Mouse (Mus musculus): ENCODE results near the gene Rab3c.

Gene Rab3c

DNA sequence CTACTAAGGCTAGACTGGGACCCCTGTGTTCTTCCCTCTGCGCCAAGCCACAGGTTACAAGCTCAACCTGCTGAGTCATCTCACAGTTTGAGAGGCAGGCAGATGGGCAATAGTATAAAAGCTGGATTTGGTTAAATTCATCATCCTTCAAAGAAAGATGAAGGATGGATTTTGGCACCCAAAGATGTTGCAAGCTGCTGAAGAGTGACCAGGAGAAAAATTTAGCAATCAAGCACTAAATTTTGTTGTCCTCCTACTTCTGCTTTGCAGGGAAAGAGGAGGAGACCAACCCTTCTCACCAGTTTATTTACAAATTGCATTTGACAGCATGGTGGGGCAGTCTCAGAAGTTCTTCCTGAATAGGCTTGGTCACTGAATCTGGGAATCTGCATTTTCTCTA lies 90.8 kb downstream of the Rab3c start:
- no peak for DNase-seq (ENCODE audit: low spot score in 2 of 2)

GRCm38 (mm10) chr13:110184963-110185685 lies 95.7 kb downstream of the Rab3c start:
- no peak for DNase-seq (ENCODE audit: low spot score in 2 of 2)

DNA sequence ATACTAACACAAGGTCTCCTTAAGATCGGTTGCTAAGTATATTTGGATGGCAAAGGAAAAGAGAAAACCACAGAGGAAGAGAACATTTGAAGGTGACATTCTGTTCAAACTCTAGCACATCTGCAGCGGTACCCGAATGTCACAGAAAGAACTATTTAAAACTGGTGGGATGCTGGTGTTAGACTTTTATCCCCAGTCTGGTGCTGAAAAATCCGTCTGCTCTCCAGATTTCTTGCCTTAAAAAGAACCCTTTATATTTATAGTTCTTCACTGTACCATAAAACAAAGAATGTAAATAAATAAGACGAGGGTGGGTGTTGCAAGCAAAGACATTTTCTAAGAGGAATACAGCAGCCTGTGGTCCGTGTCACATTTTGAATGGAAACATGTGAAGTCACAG lies 105.1 kb downstream of the Rab3c start:
- DNase-seq (ENCODE audit: low spot score in 2 of 2): no peak

DNA sequence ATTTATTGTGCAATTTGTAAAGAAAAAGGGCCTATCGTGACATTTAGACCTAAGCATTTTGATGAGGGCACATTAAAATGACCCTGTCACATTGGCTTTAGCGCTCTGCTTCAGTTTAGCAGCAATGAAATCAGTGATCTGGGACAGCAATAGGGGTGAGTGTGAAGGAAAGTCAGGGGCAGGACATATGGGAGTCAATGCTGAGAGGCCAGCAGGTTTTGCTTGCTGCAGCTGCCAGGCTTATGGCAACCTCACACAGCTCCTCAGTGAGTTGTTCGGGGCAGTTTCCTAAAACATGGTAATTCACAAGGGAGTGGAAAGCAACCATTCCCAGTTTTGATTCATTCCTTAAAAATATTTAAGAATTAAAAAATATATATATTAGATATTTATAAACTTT lies 111.1 kb downstream of the Rab3c start:
- no peak for DNase-seq (ENCODE audit: low spot score in 2 of 2)

DNA sequence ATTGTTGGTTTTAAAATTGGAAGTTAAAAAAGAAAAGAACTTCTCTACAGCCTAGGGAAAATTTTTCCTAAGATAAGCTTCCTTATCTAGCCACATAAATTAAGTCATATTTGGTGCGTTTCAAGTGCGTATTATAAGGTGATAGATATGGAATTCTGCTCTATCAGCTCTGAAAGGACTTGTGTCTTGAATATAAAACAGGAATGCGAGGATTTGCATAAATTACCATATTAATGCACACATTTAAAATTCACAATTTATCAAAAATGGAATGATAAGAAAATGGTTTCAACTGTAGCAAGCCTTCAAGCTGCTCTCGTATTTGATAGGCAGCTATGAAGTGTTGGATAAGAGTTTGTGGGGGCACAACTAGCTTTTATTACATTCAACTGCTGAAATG lies 111.6 kb downstream of the Rab3c start:
- DNase-seq (ENCODE audit: low spot score in 2 of 2): no peak

DNA sequence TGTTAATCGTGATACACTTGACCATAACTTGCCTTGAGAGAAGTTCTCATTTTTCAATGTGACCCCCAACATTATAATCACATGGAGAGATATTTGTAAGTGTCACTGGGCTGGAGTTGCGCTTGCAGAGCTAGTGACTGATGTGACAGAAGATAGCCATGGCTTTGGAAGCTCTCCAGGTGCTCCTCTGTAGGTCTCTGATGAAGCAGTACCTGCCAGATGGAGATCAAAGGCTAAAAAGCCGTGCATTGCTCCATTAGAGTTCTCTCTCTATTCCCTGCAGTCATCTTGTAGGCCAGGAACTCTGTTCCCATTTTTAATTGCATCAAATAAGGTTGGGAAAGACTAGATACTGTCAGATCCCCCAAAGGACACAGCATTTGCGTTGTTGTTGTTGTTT lies 112.2 kb downstream of the Rab3c start:
- no peak for DNase-seq (ENCODE audit: low spot score in 2 of 2)

GRCm38 (mm10) chr13:110166622-110167330 lies 114.0 kb downstream of the Rab3c start:
- DNase-seq (ENCODE audit: low spot score in 2 of 2): no peak

DNA sequence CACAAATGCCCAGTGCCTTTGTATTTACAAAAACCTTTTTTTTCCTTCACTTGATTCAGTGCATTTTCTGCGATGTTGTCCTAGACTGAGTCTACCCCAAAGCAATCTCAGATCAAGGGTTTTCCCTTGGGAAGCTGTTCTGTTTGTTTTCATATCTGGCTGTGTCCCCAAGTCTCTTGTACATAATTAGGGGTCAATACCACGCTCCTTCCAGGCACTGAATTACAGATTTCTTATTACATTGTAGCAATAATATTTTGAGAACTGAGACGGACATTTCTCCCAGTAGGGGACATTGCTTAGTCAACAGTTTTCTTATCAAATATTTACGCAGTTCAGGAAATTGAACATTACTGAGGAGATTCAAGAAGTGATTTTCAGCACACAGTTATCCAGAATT lies 120.8 kb downstream of the Rab3c start:
- no peak for DNase-seq (ENCODE audit: low spot score in 2 of 2)

DNA sequence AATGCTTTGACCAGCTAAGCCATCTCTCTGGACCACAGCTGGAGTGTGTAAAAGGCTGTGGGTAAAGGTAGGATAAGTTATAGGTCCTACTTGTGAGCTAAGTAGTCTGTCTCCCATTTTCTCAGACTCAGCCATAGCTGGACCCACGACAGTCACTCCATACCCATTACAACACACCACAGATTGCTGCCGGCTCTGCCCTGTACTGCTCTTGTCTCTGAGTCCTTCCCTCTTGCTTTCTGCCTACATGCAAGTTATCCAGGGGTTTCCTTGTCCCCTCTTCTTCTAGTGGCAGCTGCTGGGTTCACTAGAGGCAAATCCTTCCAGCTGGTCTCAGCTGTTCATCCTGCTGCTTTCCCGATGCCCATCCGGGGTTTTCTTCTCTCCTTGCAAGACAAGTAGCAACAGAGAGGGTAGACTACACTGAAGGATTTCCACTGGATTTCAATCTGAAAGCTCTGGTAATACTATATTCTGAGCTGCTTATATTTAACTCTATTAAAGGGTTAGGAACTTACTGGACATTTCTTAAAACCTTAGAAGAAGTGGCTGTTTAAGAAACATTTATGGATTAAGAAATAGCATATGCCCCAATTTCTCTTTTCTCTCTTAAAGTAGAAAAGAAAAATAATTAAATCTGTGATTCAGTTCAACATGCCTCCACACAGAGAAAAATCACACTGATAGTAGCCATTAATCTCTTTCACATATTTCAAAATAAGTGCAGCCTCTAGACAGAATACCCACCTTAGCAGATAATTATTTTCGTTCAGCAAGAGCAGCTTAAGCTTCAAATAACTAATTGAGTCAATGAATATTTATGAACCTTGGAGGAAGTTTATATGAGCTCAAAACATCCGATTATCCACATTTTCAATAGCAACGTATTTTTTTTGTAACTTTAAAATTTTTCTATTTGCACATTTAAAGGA lies 121.9 kb downstream of the Rab3c start:
- no peak for DNase-seq (ENCODE audit: low spot score in 2 of 2)

DNA sequence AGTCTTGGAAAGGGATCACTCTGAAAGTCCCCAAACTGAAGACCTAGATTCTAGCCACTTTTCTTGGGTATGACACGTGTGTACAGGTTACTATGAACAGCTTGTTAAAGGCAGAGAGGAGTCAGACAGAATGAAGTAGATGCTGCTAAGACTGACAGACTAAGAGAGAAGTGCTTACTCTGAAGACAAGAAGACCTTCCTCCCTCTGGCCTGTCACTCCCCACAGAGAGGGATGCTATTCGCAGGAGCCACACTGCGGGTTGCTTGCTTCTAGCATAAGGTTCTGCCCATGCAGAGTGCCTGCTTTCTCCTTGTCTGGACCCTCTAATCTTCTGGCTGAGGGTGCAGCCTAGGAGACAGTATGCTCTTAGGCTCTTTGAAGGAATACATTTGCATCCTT lies 135.3 kb downstream of the Rab3c start:
- no peak for DNase-seq (ENCODE audit: low spot score in 2 of 2)

- no peak for DNase-seq (ENCODE audit: low spot score in 2 of 2)
Measured at GRCm38 (mm10) chr13:110145019-110145418, 135.8 kb downstream of the Rab3c start.

DNA sequence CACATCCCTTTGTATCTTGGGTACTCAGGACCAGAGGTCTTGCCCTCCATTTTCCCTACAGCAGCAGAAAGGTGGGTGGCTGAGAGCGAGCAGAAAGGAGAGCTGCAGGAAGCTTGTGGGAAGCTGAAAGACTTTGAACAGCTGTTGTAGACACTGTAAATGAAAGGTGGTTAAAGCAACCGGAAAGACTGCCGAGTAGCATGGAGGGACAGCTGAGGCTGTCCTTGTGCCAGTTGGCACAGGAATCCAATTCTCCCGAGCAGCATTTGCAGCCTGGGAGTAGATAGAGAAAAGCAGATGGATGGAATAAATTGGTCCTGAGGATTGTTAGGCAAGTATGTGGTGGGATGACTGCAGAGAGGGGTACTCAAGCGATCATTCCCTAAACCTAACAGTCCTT lies 141.5 kb downstream of the Rab3c start:
- DNase-seq (ENCODE audit: low spot score in 2 of 2): peak; percentile 24 to 27

- no peak for DNase-seq (ENCODE audit: low spot score in 2 of 2)
Measured at GRCm38 (mm10) chr13:110138644-110139043, 142.2 kb downstream of the Rab3c start.

DNA sequence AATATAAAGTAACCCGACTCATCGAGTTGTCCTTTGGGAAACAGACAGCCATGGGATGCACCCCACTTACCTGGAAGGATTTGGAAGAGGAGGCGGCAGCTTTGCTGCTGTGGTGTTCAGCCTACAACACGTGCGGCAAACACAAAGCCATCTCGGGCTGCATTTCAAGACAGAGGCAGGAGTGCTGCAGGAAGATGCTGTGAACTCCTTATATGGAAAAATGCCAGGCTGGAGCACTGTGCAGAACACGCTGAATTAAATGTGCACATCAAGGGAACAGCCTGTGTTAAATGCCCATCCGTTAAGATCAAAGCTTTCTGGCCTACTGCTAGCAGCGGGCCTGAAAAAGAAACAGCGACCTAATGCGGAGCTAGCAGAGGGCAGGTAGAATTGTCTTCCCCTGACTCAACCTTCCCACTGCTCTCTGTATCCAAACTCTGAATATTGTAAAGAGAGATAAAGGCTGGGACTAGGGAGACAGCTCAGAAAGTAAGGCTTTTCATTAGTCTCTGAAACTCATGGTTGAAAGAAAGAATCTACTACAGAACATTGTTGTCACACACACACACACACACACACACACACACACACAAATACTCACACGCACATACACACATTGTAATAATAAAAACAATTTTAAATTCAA lies 153.1 kb downstream of the Rab3c start:
- no peak for DNase-seq (ENCODE audit: low spot score in 2 of 2)

- no peak for DNase-seq (ENCODE audit: low spot score in 2 of 2)
Measured at GRCm38 (mm10) chr13:110122825-110123224, 158.0 kb downstream of the Rab3c start.

DNA sequence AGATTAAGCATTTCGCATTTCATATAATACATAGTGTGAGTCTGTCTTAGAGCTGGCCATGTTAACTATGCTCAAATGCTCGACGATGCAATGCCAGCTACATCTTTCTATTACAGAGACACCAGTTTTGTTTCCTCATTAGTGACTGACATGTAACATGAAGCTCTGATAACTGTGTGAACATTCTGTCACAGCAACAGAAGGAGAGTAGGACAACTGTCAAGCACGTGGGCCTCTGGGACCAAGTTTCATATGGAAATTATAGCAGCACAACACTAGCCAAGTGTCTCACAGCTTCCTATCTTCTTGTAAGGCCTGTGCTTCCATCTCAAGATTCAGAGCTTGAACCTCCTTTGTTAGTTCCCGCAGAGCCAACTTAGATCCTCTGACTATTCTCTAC lies 163.9 kb downstream of the Rab3c start:
- no peak for DNase-seq (ENCODE audit: low spot score in 2 of 2)

- no peak for DNase-seq (ENCODE audit: low spot score in 2 of 2)
Measured at GRCm38 (mm10) chr13:110116316-110116715, 164.5 kb downstream of the Rab3c start.

DNA sequence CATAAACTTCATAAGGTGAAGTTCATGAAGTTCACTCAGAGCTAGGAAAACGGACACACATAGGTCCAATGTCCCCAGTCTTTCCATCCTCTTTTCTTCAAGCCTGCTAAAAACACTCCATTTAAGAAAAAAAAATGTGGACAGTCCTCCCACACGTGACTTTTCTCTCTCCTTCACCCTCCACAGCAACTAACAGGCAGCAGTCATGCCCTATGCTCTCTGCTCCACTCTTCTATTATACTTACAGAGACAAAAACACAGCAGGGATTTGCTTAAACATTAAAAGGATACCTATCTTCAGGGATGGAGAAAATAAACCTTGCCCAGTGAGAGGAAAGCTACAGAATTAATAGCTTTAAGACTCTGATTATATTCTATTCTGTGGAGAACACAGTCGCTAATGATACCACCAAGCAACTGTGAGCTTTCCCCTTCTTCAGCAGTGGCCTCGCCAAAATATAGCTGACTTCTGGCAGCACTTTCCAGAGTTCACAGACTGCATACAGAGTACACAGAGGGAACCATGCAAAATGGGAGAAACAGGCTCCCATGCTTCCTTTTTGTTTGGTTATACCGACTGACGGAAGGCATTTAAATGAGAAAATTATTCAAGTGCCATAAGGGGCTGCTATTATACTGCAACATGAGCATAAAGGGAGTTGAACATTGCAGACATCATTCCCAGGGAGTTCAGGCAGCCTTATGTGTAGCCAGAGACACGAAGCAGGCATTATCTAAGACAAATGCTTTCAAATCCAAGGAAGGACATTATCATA lies 165.7 kb downstream of the Rab3c start:
- DNase-seq (ENCODE audit: low spot score in 2 of 2): no peak

GRCm38 (mm10) chr13:110113711-110114110 lies 167.1 kb downstream of the Rab3c start:
- DNase-seq (ENCODE audit: low spot score in 2 of 2): no peak

DNA sequence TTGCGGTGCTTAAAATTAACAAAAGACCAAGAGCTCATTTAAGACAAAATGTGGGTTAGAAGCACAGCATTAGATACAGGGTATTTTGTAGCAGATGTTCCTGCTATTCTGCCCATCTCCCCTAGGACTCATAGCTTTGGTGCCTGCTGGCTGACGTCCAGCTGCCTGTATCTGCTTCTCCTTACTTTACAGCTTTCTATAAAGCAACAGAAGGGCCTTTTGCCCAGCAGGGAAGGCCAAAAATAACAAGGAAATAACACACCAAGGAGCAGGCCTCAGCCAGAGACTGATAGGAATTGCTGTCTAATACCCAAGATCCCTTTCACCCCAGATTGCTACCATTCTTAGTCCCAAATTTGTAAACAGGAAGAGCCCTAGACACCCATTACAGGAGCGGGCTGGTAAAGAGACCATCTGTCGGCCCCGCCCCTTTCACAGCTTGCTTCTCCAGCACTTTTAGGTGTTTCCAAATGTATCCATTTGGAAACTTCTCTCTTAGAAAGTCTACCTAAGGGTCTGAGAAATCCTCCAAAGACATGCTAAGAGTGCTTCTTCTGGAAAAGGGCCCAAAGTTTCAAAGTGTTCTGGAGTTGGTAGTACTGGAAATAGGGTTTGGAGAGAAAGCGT lies 183.3 kb downstream of the Rab3c start:
- DNase-seq (ENCODE audit: low spot score in 2 of 2): no peak

GRCm38 (mm10) chr13:110094998-110095397 lies 185.8 kb downstream of the Rab3c start:
- no peak for DNase-seq (ENCODE audit: low spot score in 2 of 2)
